Mouse (Mus musculus): Measurements from ENCODE around the gene Ankrd44. TPM values are rescaled to one million over a fixed set of nuclear protein-coding genes. Genes with fewer than 3 reads are reported as not detected.

Gene Ankrd44
- 19.0 TPM for polyA plus RNA-seq (2014; fragmentation: Illumina TruSeq; extraction: RNeasy Lipid Tissue Mini Kit (QIAGEN cat#74804); ENCODE audit: low read depth, low replicate concordance)

GRCm38 (mm10) chr1:54925971-54926771, at the start of gene Ankrd44:
Ankrd44 (minus strand) TSS chr1:54926387.

Other genes with a start within 250 kb of the Ankrd44 start
- gene Sf3b1, start 101.1 kb upstream of the Ankrd44 start, polyA plus RNA-seq (2014; fragmentation: Illumina TruSeq; extraction: RNeasy Lipid Tissue Mini Kit (QIAGEN cat#74804); ENCODE audit: low read depth, low replicate concordance) = 104 TPM
- 25.0 TPM for gene Coq10b, start 126.4 kb upstream of the Ankrd44 start, polyA plus RNA-seq (2014; fragmentation: Illumina TruSeq; extraction: RNeasy Lipid Tissue Mini Kit (QIAGEN cat#74804); ENCODE audit: low read depth, low replicate concordance)
- 154 TPM for gene Hspe1, start 161.7 kb upstream of the Ankrd44 start, polyA plus RNA-seq (2014; fragmentation: Illumina TruSeq; extraction: RNeasy Lipid Tissue Mini Kit (QIAGEN cat#74804); ENCODE audit: low read depth, low replicate concordance)
- gene Hspd1, start 161.9 kb upstream of the Ankrd44 start, polyA plus RNA-seq (2014; fragmentation: Illumina TruSeq; extraction: RNeasy Lipid Tissue Mini Kit (QIAGEN cat#74804); ENCODE audit: low read depth, low replicate concordance) = 167 TPM
- 33.5 TPM for gene Mob4, start 204.8 kb upstream of the Ankrd44 start, polyA plus RNA-seq (2014; fragmentation: Illumina TruSeq; extraction: RNeasy Lipid Tissue Mini Kit (QIAGEN cat#74804); ENCODE audit: low read depth, low replicate concordance)

All from adipose tissue, adult 10 weeks (tissue).